Mouse (Mus musculus) heart, adult 2 months (tissue): ENCODE results near the gene Gpr152. TPM values are rescaled to one million over a fixed set of nuclear protein-coding genes. Genes with fewer than 3 reads are reported as not detected.

Source experiments
- DNase-seq, 2 experiments: peaks; one replicate each; pipeline ENCODE4 v3.0.0; 2021
- H3K27ac ChIP-seq: fragments of 200-600 bp; 2 replicates; pipeline ENCODE4 v1.8.1; 2022
- H3K27me3 ChIP-seq: fragments of 200-500 bp; 2 replicates; pipeline ENCODE4 v1.6.1; 2012; ENCODE audit warnings: mild to moderate bottlenecking, low read length, inconsistent platforms, mixed read lengths; ENCODE audit not compliant: control insufficient read depth, insufficient read depth
- H3K36me3 ChIP-seq: fragments of 200-500 bp; 2 replicates; pipeline ENCODE4 v1.6.1; 2012; ENCODE audit warnings: low read length, inconsistent platforms; ENCODE audit not compliant: control insufficient read depth, insufficient read depth
- H3K4me1 ChIP-seq: fragments of 200-500 bp; 2 replicates; pipeline ENCODE4 v1.6.1; 2011; ENCODE audit warnings: low read length; ENCODE audit not compliant: control insufficient read depth, insufficient read depth
- H3K4me3 ChIP-seq: fragments of 200-600 bp; 2 replicates; pipeline ENCODE4 v1.8.1; 2022
- H3K79me2 ChIP-seq: fragments of 200-500 bp; replicated peaks from 2 replicates; pipeline ENCODE4 v1.6.1; 2012; ENCODE audit warnings: mild to moderate bottlenecking, inconsistent platforms, low read length, moderate library complexity, mixed read lengths; ENCODE audit not compliant: control insufficient read depth, insufficient read depth
- H3K9ac ChIP-seq: fragments of 200-500 bp; 2 replicates; pipeline ENCODE4 v1.6.1; 2012; ENCODE audit warnings: low read depth, mild to moderate bottlenecking, control low read depth, inconsistent platforms, low read length, mixed read lengths
- CTCF ChIP-seq: fragments of 200-600 bp; IDR thresholded peaks from 2 replicates; pipeline ENCODE4 v1.8.1; 2022; ENCODE audit warnings: antibody characterized with exemption, mild to moderate bottlenecking, moderate library complexity
- EP300 ChIP-seq: fragments of 200-500 bp; IDR thresholded peaks from 2 replicates; pipeline ENCODE4 v1.6.1; 2011; ENCODE audit warnings: low read depth, low read length, control low read depth; ENCODE audit not compliant: insufficient read depth
- POLR2A ChIP-seq: fragments of 200-500 bp; IDR thresholded peaks from 2 replicates; pipeline ENCODE4 v1.6.1; 2011; ENCODE audit warnings: mild to moderate bottlenecking, low read depth, low read length, control low read depth; ENCODE audit not compliant: insufficient read depth
- WGBS: fragments of 180-500 bp; shearing (Covaris S2); methylation state at CpG from one replicate; pipeline ENCODE4 v1.1.7; 2018; 5-methylcytosine and 5-hydroxymethylcytosine counted together
- intact Hi-C: fragments of 180-260 bp; cut with DNase I; formaldehyde crosslinking; loops from one replicate; pipeline ENCODE4 v1.15.1; 2025
- polyA plus RNA-seq: library from polyadenylated mRNA; depleted of rRNA; stranded (reverse); fragments of >200 nt; gene quantifications from 2 replicates; pipeline ENCODE4 v1.2.3, GENCODE M21; 2012
- total RNA-seq, 2 experiments: library from RNA; stranded (reverse); gene quantifications; 2 replicates each; pipeline ENCODE4 v1.2.3; 2021

The Gpr152 gene
- total and polyA plus RNA-seq, 3 experiments: 0.05 to 0.12 TPM; not detected in 1

GRCm38 (mm10) chr19:4094774-4095303 is 44.7 kb upstream of the Gpr152 start:
- H3K27me3 ChIP-seq: no peaks in the 10 kb centered on the region
- no peak overlapping the region for H3K27ac ChIP-seq
- intact Hi-C loops: loop anchor here (5.0 kb wide), 2 partner anchors 78 to 107 kb away; partner anchors contain the start of gene Rad9a
- WGBS: 83% methylated on average over 5 of the region's 5 CpGs
- no peak overlapping the region for H3K4me3 ChIP-seq
- no peak for DNase-seq
- TF ChIP-seq CTCF (no peak), POLR2A (no peak), EP300 (no peak)
- peaks cover 6% of the 10 kb centered on the region for H3K4me1 ChIP-seq
- no peaks in the 10 kb centered on the region for H3K36me3 ChIP-seq
- H3K79me2 ChIP-seq: no peaks in the 10 kb centered on the region
- no peak overlapping the region for H3K9ac ChIP-seq

GRCm38 (mm10) chr19:4095802-4096201 is 43.8 kb upstream of the Gpr152 start:
- Histone ChIP-seq H3K4me1 (peaks cover 6% of the 10 kb centered on the region), H3K4me3 (no peak overlapping the region), H3K27me3 (no peaks in the 10 kb centered on the region), H3K9ac (no peak overlapping the region), H3K27ac (no peak overlapping the region), H3K36me3 (no peaks in the 10 kb centered on the region), H3K79me2 (no peaks in the 10 kb centered on the region)
- TF ChIP-seq EP300 (no peak), CTCF (no peak), POLR2A (no peak)
- DNase-seq: no peak
- WGBS: 78% methylated on average over 3 of the region's 3 CpGs
- intact Hi-C loops: loop anchor here (5.0 kb wide), 2 partner anchors 79 to 106 kb away; partner anchors contain the start of gene Rad9a

- Histone ChIP-seq H3K4me3 (peak within 1 kb of the TSS; percentile 91), H3K36me3 (no peaks in the 10 kb centered on the region), H3K27ac (peak within 1 kb of the TSS; percentile 96), H3K4me1 (peaks cover 6% of the 10 kb centered on the region), H3K9ac (peak within 1 kb of the TSS; percentile 81), H3K79me2 (no peaks in the 10 kb centered on the region), H3K27me3 (no peaks in the 10 kb centered on the region)
- DNase-seq: peak; percentile 100
- under 1% methylated on average over 65 of the region's 65 CpGs for WGBS
- TF ChIP-seq EP300 (no peak), CTCF (no peak), POLR2A (peak; percentile 90)
- intact Hi-C loops: loop anchor here (5.0 kb wide), 2 partner anchors 80 to 105 kb away; partner anchors contain the start of gene Rad9a
These were observed 42.7 kb upstream of the Gpr152 start, which contains the start of gene Cdk2ap2 for GRCm38 (mm10) chr19:4096642-4097440. Gene Cdk2ap2, plus strand, starts transcription at chr19:4097182.

GRCm38 (mm10) chr19:4097441-4097825 is 42.2 kb upstream of the Gpr152 start:
- H3K27me3 ChIP-seq: no peaks in the 10 kb centered on the region
- H3K9ac ChIP-seq: peak overlapping the region; percentile 63
- 3% methylated on average over 21 of the region's 21 CpGs for WGBS
- intact Hi-C loops: loop anchor here (5.0 kb wide), 2 partner anchors 80 to 105 kb away; partner anchors contain the start of gene Rad9a
- peak overlapping the region; percentile 91 for H3K4me3 ChIP-seq
- peaks cover 6% of the 10 kb centered on the region for H3K4me1 ChIP-seq
- no peak for DNase-seq
- H3K27ac ChIP-seq: peak overlapping the region; percentile 96
- TF ChIP-seq EP300 (no peak), POLR2A (no peak), CTCF (no peak)
- H3K79me2 ChIP-seq: no peaks in the 10 kb centered on the region
- no peaks in the 10 kb centered on the region for H3K36me3 ChIP-seq

GRCm38 (mm10) chr19:4098426-4098825 is 41.2 kb upstream of the Gpr152 start:
- no peak overlapping the region for H3K4me3 ChIP-seq
- DNase-seq: peak in 1 of 2 experiments; percentile 43
- intact Hi-C loops: loop anchor here (1.0 to 5.0 kb wide), 3 partner anchors 81 to 130 kb away; partner anchors contain the start of gene Rad9a
- H3K36me3 ChIP-seq: no peaks in the 10 kb centered on the region
- WGBS: 74% methylated on average over 13 of the region's 13 CpGs
- H3K9ac ChIP-seq: no peak overlapping the region
- H3K4me1 ChIP-seq: peaks cover 6% of the 10 kb centered on the region
- H3K27ac ChIP-seq: no peak overlapping the region; the same call in 1 of the 2 replicates
- no peaks in the 10 kb centered on the region for H3K27me3 ChIP-seq
- TF ChIP-seq CTCF: no peak
- no peak for TF ChIP-seq EP300
- TF ChIP-seq POLR2A: no peak
- H3K79me2 ChIP-seq: no peaks in the 10 kb centered on the region
